Mouse (Mus musculus): ENCODE results near the gene Gm10799. TPM values are rescaled to one million over a fixed set of nuclear protein-coding genes. Genes with fewer than 3 reads are reported as not detected.

Gene Gm10799
- total and polyA plus RNA-seq, 3 experiments: not detected

DNA sequence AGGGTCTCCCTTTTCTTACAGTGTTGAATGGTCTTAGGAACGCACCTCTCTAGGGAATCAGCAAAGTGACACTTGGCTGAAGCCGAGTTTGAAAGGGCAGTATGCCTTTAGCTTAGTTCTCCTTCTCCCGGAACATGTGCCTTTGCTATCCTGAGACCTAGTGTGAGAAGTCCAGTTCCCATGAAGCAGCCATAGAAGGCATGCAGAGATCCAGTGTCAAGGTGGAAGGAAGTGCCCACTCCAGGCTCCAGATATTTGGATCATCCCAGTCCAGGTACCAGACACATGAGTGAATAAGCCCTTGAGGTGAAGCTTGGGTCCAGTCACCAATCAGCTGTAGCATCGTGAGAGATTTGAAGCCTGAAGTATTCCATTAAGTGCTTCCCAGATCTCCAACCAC is 9.4 kb downstream of the Gm10799 start:
- Histone ChIP-seq H3K27ac (no peak overlapping the region), H3K9ac (ENCODE audit: low read depth, low read length) (no peak overlapping the region), H3K79me2 (replicated peaks; ENCODE audit: control insufficient read depth, insufficient read depth, low read length) (no peaks in the 10 kb centered on the region; the same call in 1 of the 2 replicates), H3K27me3 (ENCODE audit: control insufficient read depth, insufficient read depth, low read length) (no peaks in the 10 kb centered on the region), H3K4me1 (ENCODE audit: control insufficient read depth, insufficient read depth, low read length) (no peaks in the 10 kb centered on the region), H3K4me3 (no peak overlapping the region), H3K36me3 (ENCODE audit: control insufficient read depth, insufficient read depth, low read length) (peaks cover 5% of the 10 kb centered on the region)
- intact Hi-C loops (cut with DNase I): no loop called here
- TF ChIP-seq POLR2A (IDR thresholded peaks at IDR 0.05; ENCODE audit: insufficient read depth, low read depth, low read length): no peak
- no peak for TF ChIP-seq EP300 (IDR thresholded peaks at IDR 0.05; ENCODE audit: insufficient read depth, low read depth, low read length)
- no peak for TF ChIP-seq CTCF (IDR thresholded peaks at IDR 0.05)
- 85% methylated on average over 4 of the region's 4 CpGs for WGBS
- no peak for DNase-seq

GRCm38 (mm10) chr2:104058381-104058780 is 10.0 kb downstream of the Gm10799 start:
- intact Hi-C loops (cut with DNase I): no loop called here
- H3K27me3 ChIP-seq (ENCODE audit: control insufficient read depth, insufficient read depth, low read length): no peaks in the 10 kb centered on the region
- 94% methylated on average over 1 of the region's 1 CpGs for WGBS
- no peaks in the 10 kb centered on the region for H3K4me1 ChIP-seq (ENCODE audit: control insufficient read depth, insufficient read depth, low read length)
- H3K27ac ChIP-seq: no peak overlapping the region
- H3K79me2 ChIP-seq (replicated peaks; ENCODE audit: control insufficient read depth, insufficient read depth, low read length): no peaks in the 10 kb centered on the region; the same call in 1 of the 2 replicates
- no peak for DNase-seq
- H3K36me3 ChIP-seq (ENCODE audit: control insufficient read depth, insufficient read depth, low read length): peaks cover 5% of the 10 kb centered on the region
- no peak overlapping the region for H3K4me3 ChIP-seq
- TF ChIP-seq POLR2A (IDR thresholded peaks at IDR 0.05; ENCODE audit: insufficient read depth, low read depth, low read length) (no peak), EP300 (IDR thresholded peaks at IDR 0.05; ENCODE audit: insufficient read depth, low read depth, low read length) (no peak), CTCF (IDR thresholded peaks at IDR 0.05) (no peak)
- H3K9ac ChIP-seq (ENCODE audit: low read depth, low read length): no peak overlapping the region

DNA sequence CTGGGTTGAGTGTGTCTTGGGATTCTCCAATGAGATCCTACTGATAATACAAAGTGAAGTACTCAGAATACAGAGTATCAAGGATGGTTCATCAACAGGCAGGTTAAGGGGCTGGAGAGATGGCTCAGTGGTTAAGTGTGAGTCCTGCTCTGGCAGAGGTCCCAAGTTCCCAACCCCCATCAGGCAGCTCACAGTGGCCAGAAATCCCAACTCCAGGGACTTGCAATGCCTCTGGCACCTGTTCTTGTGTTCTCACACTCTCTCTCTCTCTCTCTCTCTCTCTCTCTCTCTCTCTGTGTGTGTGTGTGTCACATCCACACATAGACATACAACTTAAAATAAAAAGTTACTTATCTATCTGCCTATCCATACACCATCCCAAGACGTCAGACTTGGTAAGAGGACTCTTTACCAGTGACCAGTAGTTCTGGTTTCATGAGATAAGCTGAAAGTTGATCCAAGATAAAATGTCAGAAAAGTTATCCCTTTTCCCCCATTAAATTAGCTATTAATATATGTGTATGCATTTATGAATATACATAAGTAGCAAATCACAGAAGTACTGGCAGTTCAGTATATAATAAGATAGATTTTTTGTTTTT is 23.8 kb downstream of the Gm10799 start:
- Histone ChIP-seq H3K36me3 (ENCODE audit: control insufficient read depth, insufficient read depth, low read length) (peaks cover 25% of the 10 kb centered on the region), H3K79me2 (replicated peaks; ENCODE audit: control insufficient read depth, insufficient read depth, low read length) (no peaks in the 10 kb centered on the region), H3K4me3 (no peak overlapping the region), H3K9ac (ENCODE audit: low read depth, low read length) (no peak overlapping the region), H3K4me1 (ENCODE audit: control insufficient read depth, insufficient read depth, low read length) (peaks cover 2% of the 10 kb centered on the region), H3K27me3 (ENCODE audit: control insufficient read depth, insufficient read depth, low read length) (no peaks in the 10 kb centered on the region), H3K27ac (no peak overlapping the region)
- TF ChIP-seq POLR2A (IDR thresholded peaks at IDR 0.05; ENCODE audit: insufficient read depth, low read depth, low read length): no peak
- no peak for TF ChIP-seq CTCF (IDR thresholded peaks at IDR 0.05)
- no peak for TF ChIP-seq EP300 (IDR thresholded peaks at IDR 0.05; ENCODE audit: insufficient read depth, low read depth, low read length)
- DNase-seq: no peak
- WGBS: 59% methylated on average over 1 of the region's 1 CpGs
- intact Hi-C loops (cut with DNase I): no loop called here

DNA sequence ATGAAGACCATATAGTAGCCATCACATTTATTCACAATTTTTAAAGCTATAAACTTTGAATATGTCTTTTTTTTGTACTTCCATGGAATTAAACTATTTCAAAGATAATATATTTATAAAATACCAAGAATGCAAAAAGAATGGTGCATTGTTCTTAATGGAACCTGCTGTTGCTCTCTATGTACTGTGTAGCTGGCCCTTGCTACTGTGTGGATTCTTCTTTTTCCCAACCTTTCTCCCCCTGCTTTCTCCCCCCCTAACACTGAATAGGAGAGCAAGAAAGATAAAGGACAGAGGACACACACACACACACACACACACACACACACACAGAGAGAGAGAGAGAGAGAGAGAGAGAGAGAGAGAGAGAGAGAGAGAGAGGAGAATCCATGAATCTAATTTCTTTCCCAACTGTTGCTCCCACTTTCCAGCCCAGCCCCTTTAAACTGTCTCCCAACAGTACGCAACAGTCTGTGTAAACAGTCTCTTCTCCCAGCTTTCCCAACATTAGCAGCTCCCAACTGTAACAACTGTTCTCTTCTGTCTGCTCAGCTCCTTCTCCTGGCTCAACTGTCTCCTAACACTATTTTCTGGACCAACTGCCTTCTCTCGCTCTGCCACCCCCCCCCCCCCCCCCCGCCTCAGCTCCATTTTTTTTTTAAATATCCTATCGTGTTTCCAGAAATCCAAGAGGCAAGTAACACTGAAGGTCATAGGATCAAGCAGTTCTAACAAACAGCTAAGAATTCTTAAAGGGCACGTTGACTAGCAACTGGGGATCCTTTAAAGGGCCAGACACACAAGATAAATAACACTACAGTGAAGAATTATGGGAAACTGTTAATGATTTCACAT is 24.5 kb downstream of the Gm10799 start:
- no peaks in the 10 kb centered on the region for H3K27me3 ChIP-seq (ENCODE audit: control insufficient read depth, insufficient read depth, low read length)
- peaks cover 27% of the 10 kb centered on the region for H3K36me3 ChIP-seq (ENCODE audit: control insufficient read depth, insufficient read depth, low read length)
- no peaks in the 10 kb centered on the region; the same call in 1 of the 2 replicates for H3K79me2 ChIP-seq (replicated peaks; ENCODE audit: control insufficient read depth, insufficient read depth, low read length)
- peaks cover 2% of the 10 kb centered on the region for H3K4me1 ChIP-seq (ENCODE audit: control insufficient read depth, insufficient read depth, low read length)
- no peak for DNase-seq
- no peak overlapping the region for H3K4me3 ChIP-seq
- no peak overlapping the region for H3K9ac ChIP-seq (ENCODE audit: low read depth, low read length)
- no peak for TF ChIP-seq CTCF (IDR thresholded peaks at IDR 0.05)
- no peak for TF ChIP-seq POLR2A (IDR thresholded peaks at IDR 0.05; ENCODE audit: insufficient read depth, low read depth, low read length)
- TF ChIP-seq EP300 (IDR thresholded peaks at IDR 0.05; ENCODE audit: insufficient read depth, low read depth, low read length): no peak
- WGBS: 51% methylated on average over 5 of the region's 5 CpGs
- intact Hi-C loops (cut with DNase I): no loop called here
- H3K27ac ChIP-seq: no peak overlapping the region

GRCm38 (mm10) chr2:104042766-104043165 is 25.6 kb downstream of the Gm10799 start:
- 93% methylated on average over 15 of the region's 15 CpGs for WGBS

DNA sequence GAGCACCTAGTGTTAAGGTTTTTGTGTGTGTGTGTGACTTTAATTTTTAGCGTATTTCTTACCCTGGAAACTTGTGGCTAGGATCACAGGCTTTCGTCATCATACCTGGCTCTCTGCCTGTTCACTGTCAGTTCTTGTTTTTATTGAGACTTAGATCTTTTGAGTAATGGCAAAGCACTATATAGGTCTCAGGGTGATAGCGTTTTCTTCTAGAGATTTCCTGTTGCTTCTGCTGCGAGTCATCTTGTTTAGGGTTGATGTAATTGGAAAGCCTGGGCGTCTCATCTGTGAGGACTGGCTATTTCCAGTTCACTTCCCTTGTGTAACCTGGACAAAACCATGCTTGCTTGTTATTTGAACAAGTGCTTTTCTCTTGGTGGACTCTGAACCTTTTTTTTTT is 26.7 kb downstream of the Gm10799 start:
- Histone ChIP-seq H3K27ac (no peak overlapping the region), H3K4me1 (ENCODE audit: control insufficient read depth, insufficient read depth, low read length) (peaks cover 3% of the 10 kb centered on the region), H3K4me3 (no peak overlapping the region), H3K36me3 (ENCODE audit: control insufficient read depth, insufficient read depth, low read length) (peaks cover 32% of the 10 kb centered on the region), H3K9ac (ENCODE audit: low read depth, low read length) (no peak overlapping the region), H3K79me2 (replicated peaks; ENCODE audit: control insufficient read depth, insufficient read depth, low read length) (no peaks in the 10 kb centered on the region; the same call in 1 of the 2 replicates), H3K27me3 (ENCODE audit: control insufficient read depth, insufficient read depth, low read length) (no peaks in the 10 kb centered on the region)
- TF ChIP-seq POLR2A (IDR thresholded peaks at IDR 0.05; ENCODE audit: insufficient read depth, low read depth, low read length): no peak
- intact Hi-C loops (cut with DNase I): no loop called here
- WGBS: 33% methylated on average over 5 of the region's 5 CpGs
- DNase-seq: no peak

More at GRCm38 (mm10) chr2:104042766-104043165, 25.6 kb downstream of the Gm10799 start:
- TF ChIP-seq CTCF (IDR thresholded peaks at IDR 0.05): no peak
- TF ChIP-seq POLR2A (IDR thresholded peaks at IDR 0.05; ENCODE audit: insufficient read depth, low read depth, low read length): no peak
- no peak for TF ChIP-seq EP300 (IDR thresholded peaks at IDR 0.05; ENCODE audit: insufficient read depth, low read depth, low read length)
- no peak for DNase-seq
- Histone ChIP-seq H3K27me3 (ENCODE audit: control insufficient read depth, insufficient read depth, low read length) (no peaks in the 10 kb centered on the region), H3K27ac (no peak overlapping the region), H3K4me3 (no peak overlapping the region), H3K79me2 (replicated peaks; ENCODE audit: control insufficient read depth, insufficient read depth, low read length) (no peaks in the 10 kb centered on the region; the same call in 1 of the 2 replicates), H3K9ac (ENCODE audit: low read depth, low read length) (no peak overlapping the region), H3K36me3 (ENCODE audit: control insufficient read depth, insufficient read depth, low read length) (peaks cover 28% of the 10 kb centered on the region), H3K4me1 (ENCODE audit: control insufficient read depth, insufficient read depth, low read length) (peaks cover 2% of the 10 kb centered on the region)
- intact Hi-C loops (cut with DNase I): no loop called here
